19 mouse cellular contexts compared by ENCODE assay signal in genomic region chr5:7540646-7541038, GRCm38 (mm10).
"Had no signal": no experiment of that assay in that cellular context is flagged by ENCODE, and none has a peak within 500 bp of the region (broad histone marks: within the 10 kb centered on the region; RNA-seq: fewer than 3 reads in every experiment).

No protein-coding gene starts in this region.

- H3K9me3 ChIP-seq: liver, embryonic 12.5 days; liver, embryonic 15.5 days; midbrain, embryonic 12.5 days; midbrain, embryonic 15.5 days had no signal

- H3K4me1 ChIP-seq: liver, embryonic 12.5 days; liver, embryonic 15.5 days; midbrain, embryonic 12.5 days; midbrain, embryonic 15.5 days had no signal

- H3K27me3 ChIP-seq: liver, embryonic 12.5 days; liver, embryonic 15.5 days; midbrain, embryonic 12.5 days; midbrain, embryonic 15.5 days had no signal

- H3K4me2 ChIP-seq: liver, embryonic 12.5 days; liver, embryonic 15.5 days; midbrain, embryonic 12.5 days; midbrain, embryonic 15.5 days had no signal

- H3K27ac ChIP-seq: hindbrain, postnatal 0 days; left cerebral cortex, adult 2 months; liver, embryonic 12.5 days; liver, embryonic 15.5 days; macrophage; midbrain, embryonic 12.5 days; midbrain, embryonic 15.5 days had no signal

- H3K9ac ChIP-seq: liver, embryonic 12.5 days; liver, embryonic 15.5 days; midbrain, embryonic 12.5 days; midbrain, embryonic 15.5 days had no signal

- H3K4me3 ChIP-seq: left cerebral cortex, adult 2 months; liver, embryonic 12.5 days; liver, embryonic 15.5 days; midbrain, embryonic 12.5 days; midbrain, embryonic 15.5 days had no signal

- ATAC-seq: hindbrain, postnatal 0 days; inflammation-experienced regulatory T-cells, adult 6 months; intestine, embryonic 16.5 days; liver, embryonic 12.5 days; midbrain, embryonic 15.5 days had no signal

- DNase-seq: kidney, adult 18-20 months; kidney, adult 9 months; kidney, postnatal 10 days; kidney, postnatal 36 days; layer of hippocampus, postnatal 36 days; liver; lung, adult 18-20 months; retina, postnatal 1 day; right cerebral cortex, postnatal 25 days; thymus, postnatal 25 days had no signal

- H3K36me3 ChIP-seq: liver, embryonic 12.5 days; liver, embryonic 15.5 days; midbrain, embryonic 12.5 days; midbrain, embryonic 15.5 days had no signal
